Mouse (Mus musculus) heart, embryonic 11.5 days (tissue): Measurements from ENCODE around the gene Cyb5rl. TPM values are rescaled to one million over a fixed set of nuclear protein-coding genes. Genes with fewer than 3 reads are reported as not detected.

Experiments
- ATAC-seq: fragments of 200-750 bp; cut with Nextera tagmentation; replicated peaks from 2 replicates; pipeline ENCODE4 v1.8.0; 2017; ENCODE audit warnings: moderate library complexity; ENCODE audit not compliant: insufficient number of reproducible peaks, low FRiP score, low TSS enrichment
- H3K27ac ChIP-seq: fragments of 300-500 bp; sonication (generic); 2 replicates; pipeline ENCODE4 v1.5.1; 2014; ENCODE audit warnings: mild to moderate bottlenecking, low read depth, low read length
- H3K27me3 ChIP-seq: fragments of 300-500 bp; sonication (generic); 2 replicates; pipeline ENCODE4 v1.6.1; 2014; ENCODE audit warnings: mild to moderate bottlenecking, low read length, mixed read lengths; ENCODE audit not compliant: control insufficient read depth, insufficient read depth
- H3K36me3 ChIP-seq: fragments of 300-500 bp; sonication (generic); 2 replicates; pipeline ENCODE4 v1.6.1; 2014; ENCODE audit warnings: mild to moderate bottlenecking, low read length, moderate library complexity, mixed read lengths; ENCODE audit not compliant: control insufficient read depth, insufficient read depth
- H3K4me1 ChIP-seq: fragments of 300-500 bp; sonication (generic); 2 replicates; pipeline ENCODE4 v1.6.1; 2014; ENCODE audit warnings: low read length; ENCODE audit not compliant: control insufficient read depth, insufficient read depth
- H3K4me2 ChIP-seq: fragments of 300-500 bp; sonication (generic); 2 replicates; pipeline ENCODE4 v1.6.1; 2014; ENCODE audit warnings: mild to moderate bottlenecking, moderate library complexity
- H3K4me3 ChIP-seq: fragments of 300-500 bp; sonication (generic); 2 replicates; pipeline ENCODE4 v1.5.1; 2014; ENCODE audit warnings: low read depth, low read length
- H3K9ac ChIP-seq: fragments of 300-500 bp; sonication (generic); 2 replicates; pipeline ENCODE4 v1.6.1; 2014; ENCODE audit warnings: mild to moderate bottlenecking, low read depth, low read length, moderate library complexity
- H3K9me3 ChIP-seq: fragments of 300-500 bp; sonication (generic); replicated peaks from 2 replicates; pipeline ENCODE4 v1.6.1; 2016; ENCODE audit warnings: low read length; ENCODE audit not compliant: control insufficient read depth
- WGBS: fragments of 180-500 bp; shearing (Covaris S2); extraction: QIAGEN DNeasy Blood & Tissue Kit; methylation state at CpG from one replicate; pipeline ENCODE4 v1.1.7; 2014; ENCODE audit not compliant: insufficient replicate concordance; 5-methylcytosine and 5-hydroxymethylcytosine counted together
- polyA plus RNA-seq: library from polyadenylated mRNA; unstranded; fragments of >200 nt; fragmentation: Nextera tagmentation; extraction: Ambion mirVana; gene quantifications from 2 replicates; pipeline ENCODE4 v1.2.1, GENCODE M21; 2014

Gene Cyb5rl
- polyA plus RNA-seq, 1 experiment from 2014 or later, result 3.7 TPM

GRCm38 (mm10) chr4:107084858-107085257 lies 18.1 kb downstream of the Cyb5rl start:
- peaks cover 19% of the 10 kb centered on the region for H3K4me1 ChIP-seq
- H3K27me3 ChIP-seq, result 0 out of 2 replicates have a peak, but pooled peaks cover 3% of the 10 kb centered on the region
- no peaks in the 10 kb centered on the region for H3K36me3 ChIP-seq
- H3K27ac ChIP-seq, result peak overlapping the region; percentile 18; the same call in 1 of the 2 replicates
- H3K9ac ChIP-seq, result no peak overlapping the region
- no peak overlapping the region for H3K4me3 ChIP-seq
- H3K4me2 ChIP-seq, result peak overlapping the region; percentile 23; the same call in 1 of the 2 replicates
- ATAC-seq, result peak; percentile 77
- 23% methylated on average over 6 of the region's 6 CpGs for WGBS
- H3K9me3 ChIP-seq, result no peaks in the 10 kb centered on the region

GRCm38 (mm10) chr4:107091696-107092095 lies 24.9 kb downstream of the Cyb5rl start:
- no peak overlapping the region for H3K9ac ChIP-seq
- no peak overlapping the region for H3K4me3 ChIP-seq
- no peak overlapping the region for H3K27ac ChIP-seq
- no peaks in the 10 kb centered on the region for H3K9me3 ChIP-seq
- no peaks in the 10 kb centered on the region for H3K27me3 ChIP-seq
- H3K4me2 ChIP-seq, result no peak overlapping the region
- no peak for ATAC-seq
- H3K36me3 ChIP-seq, result no peaks in the 10 kb centered on the region
- 0 out of 2 replicates have a peak, but pooled peaks cover 6% of the 10 kb centered on the region for H3K4me1 ChIP-seq
- WGBS, result 80% methylated on average over 14 of the region's 14 CpGs

- Histone ChIP-seq H3K36me3 (no peaks in the 10 kb centered on the region), H3K27me3 (no peaks in the 10 kb centered on the region), H3K9ac (no peak overlapping the region), H3K9me3 (no peaks in the 10 kb centered on the region), H3K4me3 (no peak overlapping the region), H3K27ac (no peak overlapping the region), H3K4me1 (0 out of 2 replicates have a peak, but pooled peaks cover 6% of the 10 kb centered on the region), H3K4me2 (no peak overlapping the region)
- ATAC-seq, result no peak
- 72% methylated on average over 16 of the region's 16 CpGs for WGBS
Observed at GRCm38 (mm10) chr4:107094484-107095187, 27.8 kb downstream of the Cyb5rl start.

GRCm38 (mm10) chr4:107096043-107096442 lies 29.3 kb downstream of the Cyb5rl start:
- Histone ChIP-seq H3K4me3 (no peak overlapping the region), H3K4me2 (no peak overlapping the region), H3K4me1 (0 out of 2 replicates have a peak, but pooled peaks cover 6% of the 10 kb centered on the region), H3K27ac (no peak overlapping the region), H3K9ac (no peak overlapping the region), H3K36me3 (no peaks in the 10 kb centered on the region), H3K9me3 (no peaks in the 10 kb centered on the region), H3K27me3 (no peaks in the 10 kb centered on the region)
- no peak for ATAC-seq
- WGBS, result 45% methylated on average over 6 of the region's 6 CpGs

- 45% methylated on average over 16 of the region's 16 CpGs for WGBS
- no peak for ATAC-seq
- H3K36me3 ChIP-seq, result no peaks in the 10 kb centered on the region
- no peak within 1 kb of the TSS for H3K4me3 ChIP-seq
- H3K9me3 ChIP-seq, result no peaks in the 10 kb centered on the region
- no peak within 1 kb of the TSS for H3K4me2 ChIP-seq
- H3K27me3 ChIP-seq, result no peaks in the 10 kb centered on the region
- no peak within 1 kb of the TSS for H3K9ac ChIP-seq
- H3K27ac ChIP-seq, result no peak within 1 kb of the TSS
- 0 out of 2 replicates have a peak, but pooled peaks cover 6% of the 10 kb centered on the region for H3K4me1 ChIP-seq
Observed at GRCm38 (mm10) chr4:107096841-107097373, 30.1 kb downstream of the Cyb5rl start, which contains the start of gene Cdcp2. Cdcp2 (plus strand) TSS chr4:107096891.

GRCm38 (mm10) chr4:107097871-107098270 lies 31.1 kb downstream of the Cyb5rl start:
- Histone ChIP-seq H3K4me1 (0 out of 2 replicates have a peak, but pooled peaks cover 9% of the 10 kb centered on the region), H3K4me2 (no peak overlapping the region), H3K4me3 (no peak overlapping the region), H3K9ac (no peak overlapping the region), H3K27me3 (no peaks in the 10 kb centered on the region), H3K36me3 (no peaks in the 10 kb centered on the region), H3K9me3 (no peaks in the 10 kb centered on the region), H3K27ac (no peak overlapping the region)
- 30% methylated on average over 15 of the region's 15 CpGs for WGBS
- ATAC-seq, result no peak

GRCm38 (mm10) chr4:107098375-107098774 lies 31.6 kb downstream of the Cyb5rl start:
- Histone ChIP-seq H3K9ac (no peak overlapping the region), H3K4me2 (no peak overlapping the region), H3K36me3 (no peaks in the 10 kb centered on the region), H3K27me3 (no peaks in the 10 kb centered on the region), H3K4me1 (0 out of 2 replicates have a peak, but pooled peaks cover 9% of the 10 kb centered on the region), H3K4me3 (no peak overlapping the region), H3K27ac (no peak overlapping the region), H3K9me3 (no peaks in the 10 kb centered on the region)
- no peak for ATAC-seq
- 82% methylated on average over 10 of the region's 10 CpGs for WGBS

GRCm38 (mm10) chr4:107098791-107099525 lies 32.2 kb downstream of the Cyb5rl start:
- Histone ChIP-seq H3K4me2 (no peak overlapping the region), H3K9me3 (no peaks in the 10 kb centered on the region), H3K4me3 (no peak overlapping the region), H3K27ac (no peak overlapping the region), H3K4me1 (0 out of 2 replicates have a peak, but pooled peaks cover 9% of the 10 kb centered on the region), H3K36me3 (no peaks in the 10 kb centered on the region), H3K27me3 (no peaks in the 10 kb centered on the region), H3K9ac (no peak overlapping the region)
- WGBS, result 77% methylated on average over 17 of the region's 17 CpGs
- no peak for ATAC-seq
